Mouse (Mus musculus) heart, embryonic 14.5 days (tissue): ENCODE results near the gene Ufl1. TPM values are rescaled to one million over a fixed set of nuclear protein-coding genes. Genes with fewer than 3 reads are reported as not detected.
"Not testable (repeated sequence)": the region's sequence is repeated elsewhere in the genome, so short reads cannot be mapped to it uniquely, and the experiment has no call there.

Source experiments
- ATAC-seq: fragments of 200-750 bp; cut with Nextera tagmentation; 2 replicates; pipeline ENCODE4 v1.8.0; 2017; ENCODE audit warnings: low read depth, moderate TSS enrichment; ENCODE audit not compliant: insufficient number of reproducible peaks, insufficient read depth, low FRiP score
- H3K27ac ChIP-seq, 2 experiments: fragments of 200-500 bp in 1 of 2; fragments of 300-500 bp in 1 of 2; sonication (generic) in 1 of 2; replicated peaks in 1 of 2; 2 replicates each; pipeline ENCODE4 v1.5.1; 2012 to 2014; ENCODE audit warnings: low read depth in 2 of 2, low read length in 2 of 2, control low read depth in 1 of 2, mild to moderate bottlenecking in 1 of 2, mixed read lengths in 1 of 2; ENCODE audit not compliant: control insufficient read depth in 1 of 2, insufficient read depth in 1 of 2
- H3K27me3 ChIP-seq: fragments of 300-500 bp; sonication (generic); 2 replicates; pipeline ENCODE4 v1.6.1; 2014; ENCODE audit warnings: mild to moderate bottlenecking, low read length, control low read depth; ENCODE audit not compliant: control insufficient read depth, insufficient read depth
- H3K36me3 ChIP-seq: fragments of 300-500 bp; sonication (generic); 2 replicates; pipeline ENCODE4 v1.6.1; 2014; ENCODE audit warnings: mild to moderate bottlenecking, control low read depth, low read length, mixed read lengths; ENCODE audit not compliant: control insufficient read depth, insufficient read depth
- H3K4me1 ChIP-seq, 2 experiments: fragments of 200-500 bp in 1 of 2; fragments of 300-500 bp in 1 of 2; sonication (generic) in 1 of 2; 2 replicates each; pipeline ENCODE4 v1.6.1; 2012 to 2014; ENCODE audit warnings: low read length in 2 of 2, control low read depth in 1 of 2, mixed read lengths in 1 of 2; ENCODE audit not compliant: control insufficient read depth in 2 of 2, insufficient read depth in 2 of 2
- H3K4me2 ChIP-seq: fragments of 300-500 bp; sonication (generic); 2 replicates; pipeline ENCODE4 v1.6.1; 2014; ENCODE audit warnings: mild to moderate bottlenecking, low read length
- H3K4me3 ChIP-seq, 2 experiments: fragments of 200-500 bp in 1 of 2; fragments of 300-500 bp in 1 of 2; sonication (generic) in 1 of 2; 2 replicates each; pipeline ENCODE4 v1.5.1; 2012 to 2014; ENCODE audit warnings: low read length in 2 of 2, mild to moderate bottlenecking in 2 of 2, control low read depth in 1 of 2, low read depth in 1 of 2, moderate library complexity in 1 of 2; ENCODE audit not compliant: control insufficient read depth in 1 of 2, insufficient read depth in 1 of 2
- H3K9ac ChIP-seq: fragments of 300-500 bp; sonication (generic); 2 replicates; pipeline ENCODE4 v1.6.1; 2014; ENCODE audit warnings: mild to moderate bottlenecking, low read length
- H3K9me3 ChIP-seq: fragments of 300-500 bp; sonication (generic); 2 replicates; pipeline ENCODE4 v1.6.1; 2016; ENCODE audit warnings: low read length, control low read depth; ENCODE audit not compliant: control insufficient read depth
- WGBS: fragments of 180-500 bp; shearing (Covaris S2); extraction: QIAGEN DNeasy Blood & Tissue Kit; methylation state at CpG from one replicate; pipeline ENCODE4 v1.1.7; 2014; 5-methylcytosine and 5-hydroxymethylcytosine counted together
- polyA plus RNA-seq: library from polyadenylated mRNA; unstranded; fragments of >200 nt; fragmentation: Nextera tagmentation; extraction: Ambion mirVana; gene quantifications from 2 replicates; pipeline ENCODE4 v1.2.1, GENCODE M21; 2014

Ufl1 gene
- polyA plus RNA-seq, 1 experiment from 2014 or later = 45.6 TPM

DNA sequence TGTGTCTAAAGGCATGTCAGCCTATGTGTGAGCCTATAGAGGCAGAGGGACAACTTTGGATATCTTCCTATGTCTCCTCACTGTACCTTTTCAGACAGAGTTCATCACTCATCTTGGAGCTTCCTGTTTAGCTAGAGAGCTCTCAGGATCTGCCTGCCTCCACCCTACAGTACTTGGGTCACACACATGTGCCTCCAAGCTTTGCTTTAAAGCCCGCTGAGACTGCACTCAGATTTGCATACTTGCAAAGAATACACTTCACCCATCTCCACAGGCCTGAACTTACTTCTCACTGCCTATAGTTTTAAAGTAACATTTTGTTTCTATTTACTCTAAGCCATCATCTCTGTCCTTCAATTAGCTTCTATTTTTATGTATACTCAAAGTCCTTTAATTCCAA is 9.7 kb downstream of the Ufl1 start:
- H3K9me3 ChIP-seq = no peaks in the 10 kb centered on the region
- H3K4me3 ChIP-seq = no peak overlapping the region
- no peak overlapping the region for H3K4me2 ChIP-seq
- no peak overlapping the region for H3K27ac ChIP-seq
- no peaks in the 10 kb centered on the region for H3K4me1 ChIP-seq
- H3K9ac ChIP-seq = no peak overlapping the region
- H3K27me3 ChIP-seq = no peaks in the 10 kb centered on the region
- ATAC-seq = no peak
- 84% methylated on average over 1 of the region's 1 CpGs for WGBS
- peaks cover 97% of the 10 kb centered on the region for H3K36me3 ChIP-seq

- no peaks in the 10 kb centered on the region for H3K4me1 ChIP-seq
- peaks cover 4% of the 10 kb centered on the region; the same call in 1 of the 2 replicates for H3K9me3 ChIP-seq
- H3K36me3 ChIP-seq = peaks cover 90% of the 10 kb centered on the region
- no peak overlapping the region for H3K27ac ChIP-seq
- no peak overlapping the region for H3K4me2 ChIP-seq
- 50% methylated on average over 3 of the region's 3 CpGs for WGBS
- H3K4me3 ChIP-seq = no peak overlapping the region
- ATAC-seq = no peak
- H3K27me3 ChIP-seq = no peaks in the 10 kb centered on the region
- H3K9ac ChIP-seq = no peak overlapping the region
Measured at GRCm38 (mm10) chr4:25267144-25267543, 14.5 kb downstream of the Ufl1 start.

GRCm38 (mm10) chr4:25257822-25258398 is 23.7 kb downstream of the Ufl1 start:
- 90% methylated on average over 7 of the region's 7 CpGs for WGBS
- Histone ChIP-seq H3K27ac (no peak overlapping the region), H3K36me3 (peaks cover 72% of the 10 kb centered on the region), H3K4me1 (no peaks in the 10 kb centered on the region), H3K27me3 (no peaks in the 10 kb centered on the region), H3K4me3 (no peak overlapping the region), H3K9me3 (no peaks in the 10 kb centered on the region), H3K4me2 (no peak overlapping the region), H3K9ac (no peak overlapping the region)
- no peak for ATAC-seq

- WGBS = 92% methylated on average over 3 of the region's 3 CpGs
- no peaks in the 10 kb centered on the region for H3K9me3 ChIP-seq
- H3K4me3 ChIP-seq = no peak within 1 kb of the TSS
- no peaks in the 10 kb centered on the region for H3K4me1 ChIP-seq
- peaks cover 2% of the 10 kb centered on the region; the same call in 1 of the 2 replicates for H3K36me3 ChIP-seq
- H3K27ac ChIP-seq = no peak within 1 kb of the TSS
- no peak within 1 kb of the TSS for H3K9ac ChIP-seq
- ATAC-seq = no peak
- H3K4me2 ChIP-seq = no peak within 1 kb of the TSS
- H3K27me3 ChIP-seq = no peaks in the 10 kb centered on the region
Measured at GRCm38 (mm10) chr4:25242776-25243175, 38.8 kb downstream of the Ufl1 start, which contains the start of gene Fhl5. TSS of gene Fhl5 (minus strand) at chr4:25242876.

GRCm38 (mm10) chr4:25235663-25236062 is 46.0 kb downstream of the Ufl1 start:
- H3K27me3 ChIP-seq, H3K27ac ChIP-seq, H3K4me1 ChIP-seq, H3K4me3 ChIP-seq, H3K4me2 ChIP-seq, H3K9me3 ChIP-seq, ATAC-seq, H3K36me3 ChIP-seq, H3K9ac ChIP-seq: not testable (repeated sequence)
- WGBS = 91% methylated on average over 1 of the region's 1 CpGs

DNA sequence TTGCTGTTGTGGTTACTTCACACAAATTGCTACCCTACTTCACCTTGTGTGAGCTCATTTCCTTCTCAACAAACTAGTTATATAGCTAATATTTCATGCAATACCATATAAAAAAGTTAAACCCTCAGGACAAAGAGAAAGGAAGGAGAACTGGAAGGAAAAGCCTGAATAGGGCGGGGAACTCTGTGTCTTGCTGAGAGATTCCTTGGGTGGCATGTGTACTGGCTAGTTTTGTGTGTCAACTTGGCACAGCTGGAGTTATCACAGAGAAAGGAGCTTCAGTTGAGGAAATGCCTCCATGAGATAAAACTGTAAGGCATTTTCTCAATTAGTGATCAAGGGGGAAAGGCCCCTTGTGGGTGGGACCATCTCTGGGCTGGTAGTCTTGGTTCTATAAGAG is 47.9 kb downstream of the Ufl1 start:
- H3K9ac ChIP-seq, H3K27me3 ChIP-seq, H3K4me1 ChIP-seq, H3K4me2 ChIP-seq, H3K4me3 ChIP-seq, H3K36me3 ChIP-seq, ATAC-seq, H3K27ac ChIP-seq, H3K9me3 ChIP-seq: not testable (repeated sequence)
- 77% methylated on average over 1 of the region's 1 CpGs for WGBS

- H3K4me1 ChIP-seq = no peaks in the 10 kb centered on the region
- H3K4me2 ChIP-seq = no peak overlapping the region
- H3K27me3 ChIP-seq = no peaks in the 10 kb centered on the region
- ATAC-seq = no peak
- WGBS = 86% methylated on average over 3 of the region's 3 CpGs
- no peaks in the 10 kb centered on the region for H3K9me3 ChIP-seq
- H3K9ac ChIP-seq = no peak overlapping the region
- H3K4me3 ChIP-seq = no peak overlapping the region
- no peaks in the 10 kb centered on the region for H3K36me3 ChIP-seq
- H3K27ac ChIP-seq = no peak overlapping the region
Measured at GRCm38 (mm10) chr4:25232546-25232945, 49.1 kb downstream of the Ufl1 start.

DNA sequence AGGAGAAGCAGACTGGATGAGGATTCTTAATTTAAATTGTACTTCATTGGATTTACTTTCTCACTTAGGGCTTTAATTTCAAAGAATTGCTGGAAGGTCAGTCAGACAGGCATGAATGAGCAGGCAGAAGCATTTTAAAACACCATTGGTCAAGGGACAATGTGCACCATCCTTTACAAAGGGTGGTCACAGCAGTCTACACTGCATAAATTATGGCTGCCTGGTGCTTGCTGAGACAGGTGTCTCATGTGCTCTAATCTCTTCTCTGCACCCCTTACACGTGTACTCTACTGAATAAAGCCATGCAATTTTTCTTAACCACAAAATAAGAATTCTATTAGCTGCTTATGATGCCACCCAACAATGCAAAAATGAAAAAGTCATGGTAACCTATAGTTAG is 54.1 kb downstream of the Ufl1 start:
- no peak for ATAC-seq
- Histone ChIP-seq H3K9me3 (no peaks in the 10 kb centered on the region), H3K4me2 (no peak overlapping the region), H3K9ac (no peak overlapping the region), H3K27ac (no peak overlapping the region), H3K4me1 (no peaks in the 10 kb centered on the region), H3K27me3 (no peaks in the 10 kb centered on the region), H3K4me3 (no peak overlapping the region), H3K36me3 (no peaks in the 10 kb centered on the region)
- WGBS = 29% methylated on average over 1 of the region's 1 CpGs
